Mouse (Mus musculus) thymus, adult 2 months (tissue): ENCODE data around the gene Gabrg3.

ENCODE experiments used
- CTCF ChIP-seq: fragments of 200-500 bp; IDR thresholded peaks from 2 replicates; pipeline ENCODE4 v1.5.1; 2012; ENCODE audit warnings: mild to moderate bottlenecking, control low read depth, low read length, moderate library complexity, borderline replicate concordance; ENCODE audit not compliant: control insufficient read depth, poor library complexity, insufficient read depth; ENCODE audit errors: extremely low read depth
- POLR2A ChIP-seq: fragments of 200-500 bp; IDR thresholded peaks from 2 replicates; pipeline ENCODE4 v1.6.1; 2012; ENCODE audit warnings: mild to moderate bottlenecking, low read length, control low read depth, moderate library complexity; ENCODE audit not compliant: control insufficient read depth, poor library complexity, insufficient read depth; ENCODE audit errors: extremely low read depth

DNA sequence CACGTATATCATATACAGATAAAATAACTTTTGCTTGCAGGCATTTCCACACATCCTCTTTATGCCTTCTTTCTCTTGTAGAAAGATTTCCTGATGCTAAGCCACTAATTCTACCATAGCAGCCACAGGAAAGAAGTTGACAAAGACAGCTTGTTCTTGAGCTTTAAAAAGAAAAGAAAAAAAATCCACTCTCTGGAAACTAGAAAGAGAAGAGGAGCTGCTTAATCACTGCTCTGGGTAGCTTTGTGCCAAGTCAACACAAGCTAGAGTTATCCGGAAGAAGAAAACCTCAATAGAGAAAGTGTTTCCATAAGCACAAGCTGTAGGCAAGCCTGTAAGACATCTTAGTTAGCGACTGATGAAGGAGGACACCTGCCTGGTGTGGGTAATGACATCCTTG, 321.6 kb downstream of the Gabrg3 start:
- TF ChIP-seq CTCF = no peak
- TF ChIP-seq POLR2A = no peak
